Mouse (Mus musculus): ENCODE data around the gene Ddi2. TPM values are rescaled to one million over a fixed set of nuclear protein-coding genes. Genes with fewer than 3 reads are reported as not detected.

Ddi2 gene
- polyA plus RNA-seq, 1 experiment from 2014 or later: 16.6 TPM

GRCm38 (mm10) chr4:141682706-141683230 is 40.5 kb downstream of the Ddi2 start:
- no peak overlapping the region for H3K4me3 ChIP-seq (replicated peaks)
- H3K4me1 ChIP-seq (replicated peaks): 0 out of 2 replicates have a peak, but pooled peaks cover 7% of the 10 kb centered on the region
- WGBS: 59% methylated on average over 12 of the region's 12 CpGs
- no peaks in the 10 kb centered on the region for H3K9me3 ChIP-seq
- no peak overlapping the region for H3K9ac ChIP-seq (replicated peaks)
- H3K36me3 ChIP-seq: peaks cover 46% of the 10 kb centered on the region
- no peaks in the 10 kb centered on the region for H3K27me3 ChIP-seq
- no peak overlapping the region for H3K4me2 ChIP-seq (replicated peaks)
- no peak for ATAC-seq
- no peak overlapping the region for H3K27ac ChIP-seq

DNA sequence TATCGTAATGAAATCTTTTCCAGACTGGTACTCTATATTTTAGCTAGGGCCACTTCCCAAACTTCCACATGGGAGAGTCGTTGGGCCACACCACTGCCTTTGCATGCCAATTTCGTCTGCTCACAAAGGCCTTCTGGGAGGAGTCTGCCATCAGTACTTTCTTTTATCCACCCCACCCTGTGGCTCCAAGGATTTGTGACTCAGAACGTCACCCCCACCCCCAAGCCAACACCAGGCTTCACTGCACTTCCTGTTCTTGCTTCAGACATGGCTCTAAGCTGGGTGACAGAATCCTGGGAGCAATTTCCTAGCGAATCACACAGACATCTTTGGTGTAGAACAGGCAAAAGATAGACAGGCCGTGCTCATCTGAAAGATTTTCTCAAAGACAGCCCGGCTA is 41.5 kb downstream of the Ddi2 start:
- H3K36me3 ChIP-seq: peaks cover 41% of the 10 kb centered on the region
- no peak overlapping the region for H3K4me2 ChIP-seq (replicated peaks)

DNA sequence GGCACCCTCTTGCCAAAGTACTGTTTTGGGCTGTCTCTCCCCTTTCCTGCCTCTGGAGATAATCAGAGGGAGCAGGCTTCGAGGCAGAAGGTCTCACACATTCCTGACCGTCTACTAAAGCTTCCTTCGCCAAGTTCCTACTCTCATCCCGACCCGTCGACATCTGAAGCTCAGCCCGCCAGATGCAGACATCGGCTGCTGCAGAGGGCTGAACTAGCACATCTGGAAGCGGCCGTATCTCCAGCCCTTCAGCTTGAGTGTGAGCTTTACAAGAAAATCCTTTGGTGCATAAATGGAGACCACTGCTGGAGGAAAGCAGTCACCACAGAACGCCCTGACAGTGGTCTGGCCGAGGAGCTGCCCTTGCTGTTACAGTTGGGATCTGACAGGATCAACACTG is 42.3 kb downstream of the Ddi2 start:
- no peak for ATAC-seq
- Histone ChIP-seq H3K27ac (no peak overlapping the region), H3K4me1 (replicated peaks) (0 out of 2 replicates have a peak, but pooled peaks cover 7% of the 10 kb centered on the region), H3K36me3 (peaks cover 32% of the 10 kb centered on the region), H3K9me3 (no peaks in the 10 kb centered on the region), H3K4me2 (replicated peaks) (no peak overlapping the region), H3K9ac (replicated peaks) (no peak overlapping the region), H3K27me3 (no peaks in the 10 kb centered on the region), H3K4me3 (replicated peaks) (no peak overlapping the region)
- WGBS: 86% methylated on average over 12 of the region's 12 CpGs

More for the DNA sequence above, 41.5 kb downstream of the Ddi2 start:
- no peaks in the 10 kb centered on the region for H3K27me3 ChIP-seq
- H3K9me3 ChIP-seq: no peaks in the 10 kb centered on the region
- WGBS: 63% methylated on average over 7 of the region's 7 CpGs
- no peak for ATAC-seq
- H3K4me1 ChIP-seq (replicated peaks): 0 out of 2 replicates have a peak, but pooled peaks cover 7% of the 10 kb centered on the region
- no peak overlapping the region for H3K27ac ChIP-seq
- H3K4me3 ChIP-seq (replicated peaks): no peak overlapping the region
- H3K9ac ChIP-seq (replicated peaks): no peak overlapping the region

DNA sequence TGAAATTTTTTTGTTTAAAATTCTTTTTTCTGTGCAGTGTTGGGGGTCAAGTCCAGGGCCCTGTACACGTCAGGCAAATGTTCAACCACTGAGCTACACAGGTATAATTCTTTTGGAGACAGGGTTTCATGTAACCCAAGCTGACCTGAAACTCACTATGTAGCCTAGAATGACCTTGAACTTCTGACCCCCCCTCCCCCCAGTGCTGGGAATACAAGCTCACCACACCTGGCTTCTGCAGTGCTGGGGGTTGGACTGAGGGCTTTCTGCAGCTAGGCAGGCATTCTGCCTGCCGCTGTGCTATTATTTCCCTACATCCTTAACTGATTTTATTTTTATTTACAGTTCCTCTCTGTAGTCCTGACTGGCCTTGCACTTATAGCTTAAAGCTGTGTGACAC is 44.2 kb downstream of the Ddi2 start:
- Histone ChIP-seq H3K36me3 (peaks cover 15% of the 10 kb centered on the region), H3K27me3 (no peaks in the 10 kb centered on the region), H3K27ac (no peak overlapping the region), H3K9ac (replicated peaks) (no peak overlapping the region), H3K4me2 (replicated peaks) (no peak overlapping the region), H3K4me3 (replicated peaks) (no peak overlapping the region), H3K4me1 (replicated peaks) (0 out of 2 replicates have a peak, but pooled peaks cover 7% of the 10 kb centered on the region), H3K9me3 (no peaks in the 10 kb centered on the region)
- 83% methylated on average over 2 of the region's 2 CpGs for WGBS
- ATAC-seq: no peak

DNA sequence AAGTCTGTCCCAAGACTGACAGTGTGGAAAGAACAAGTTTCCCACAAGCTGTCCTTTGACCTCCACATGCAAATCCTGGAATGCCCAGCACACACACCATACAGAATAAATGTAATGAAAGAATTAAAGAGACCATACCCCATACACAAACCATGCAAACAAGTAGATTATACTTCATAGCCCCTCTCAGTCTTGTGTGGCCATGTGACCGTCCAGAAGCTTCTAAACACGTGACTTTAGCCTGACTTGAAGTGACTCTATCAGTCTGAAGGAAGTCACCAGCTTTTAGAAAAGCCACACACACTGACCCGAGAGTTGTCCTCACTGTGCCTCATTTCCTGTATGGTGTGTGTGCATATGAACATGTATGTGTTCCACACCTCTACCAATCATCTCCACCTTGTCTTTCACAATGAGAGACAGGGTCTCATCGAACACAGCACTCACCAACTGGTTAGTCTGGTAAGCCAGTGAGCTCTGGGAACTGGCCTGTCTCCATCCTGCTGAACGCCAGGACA is 46.7 kb downstream of the Ddi2 start:
- Histone ChIP-seq H3K4me2 (replicated peaks) (no peak overlapping the region), H3K27ac (no peak overlapping the region), H3K36me3 (no peaks in the 10 kb centered on the region), H3K4me3 (replicated peaks) (no peak overlapping the region), H3K4me1 (replicated peaks) (no peaks in the 10 kb centered on the region), H3K9ac (replicated peaks) (no peak overlapping the region), H3K9me3 (no peaks in the 10 kb centered on the region), H3K27me3 (no peaks in the 10 kb centered on the region)
- no peak for ATAC-seq
- WGBS: 84% methylated on average over 5 of the region's 5 CpGs

GRCm38 (mm10) chr4:141672325-141672724 is 50.9 kb downstream of the Ddi2 start:
- Histone ChIP-seq H3K9me3 (no peaks in the 10 kb centered on the region), H3K27ac (no peak overlapping the region), H3K4me2 (replicated peaks) (no peak overlapping the region), H3K9ac (replicated peaks) (no peak overlapping the region), H3K4me3 (replicated peaks) (no peak overlapping the region), H3K27me3 (no peaks in the 10 kb centered on the region), H3K4me1 (replicated peaks) (no peaks in the 10 kb centered on the region), H3K36me3 (no peaks in the 10 kb centered on the region)
- no peak for ATAC-seq
- 75% methylated on average over 13 of the region's 13 CpGs for WGBS

GRCm38 (mm10) chr4:141671389-141671788 is 51.8 kb downstream of the Ddi2 start:
- H3K9me3 ChIP-seq: no peaks in the 10 kb centered on the region
- H3K36me3 ChIP-seq: no peaks in the 10 kb centered on the region
- no peak overlapping the region for H3K4me2 ChIP-seq (replicated peaks)
- 87% methylated on average over 4 of the region's 4 CpGs for WGBS
- no peaks in the 10 kb centered on the region for H3K27me3 ChIP-seq
- no peak overlapping the region for H3K9ac ChIP-seq (replicated peaks)
- no peak overlapping the region for H3K4me3 ChIP-seq (replicated peaks)
- no peaks in the 10 kb centered on the region for H3K4me1 ChIP-seq (replicated peaks)
- no peak for ATAC-seq
- H3K27ac ChIP-seq: no peak overlapping the region

DNA sequence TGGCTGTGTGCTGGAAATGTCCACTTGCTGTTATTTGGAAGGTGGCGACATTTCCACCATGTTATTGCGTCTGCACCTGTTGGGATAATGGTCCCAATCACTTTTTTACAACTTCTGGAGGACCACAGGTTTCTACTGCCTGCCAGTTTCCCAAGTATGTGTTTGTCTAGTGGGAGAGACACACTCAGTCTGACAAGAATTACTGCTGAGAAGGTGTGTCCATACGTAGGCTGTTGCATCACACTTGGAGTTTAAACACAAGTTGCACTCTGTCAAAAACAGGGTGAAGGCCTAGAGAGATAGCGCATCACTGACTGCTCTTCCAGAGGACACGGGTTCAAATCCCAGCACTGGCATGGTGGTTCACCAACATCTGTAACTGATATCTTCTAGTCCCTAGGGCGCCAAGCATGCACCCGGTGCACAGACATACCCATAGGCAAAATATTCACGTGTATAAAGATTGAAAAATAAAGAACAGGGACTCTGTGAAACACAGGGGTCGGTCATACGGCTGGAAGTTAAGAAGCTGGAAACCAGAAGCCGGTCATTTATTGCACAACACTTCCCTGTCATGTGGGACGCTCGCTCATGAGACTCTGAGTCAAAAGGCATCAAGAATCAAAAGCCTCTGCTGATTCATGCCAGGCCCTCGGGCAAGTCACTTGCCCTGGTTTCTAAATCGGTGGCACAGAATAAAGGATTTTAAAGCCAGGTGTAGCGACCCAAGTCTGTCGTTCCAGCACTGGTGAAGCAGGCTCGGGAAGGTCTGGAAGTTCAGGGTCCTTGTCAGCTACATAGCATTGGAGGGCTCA is 53.1 kb downstream of the Ddi2 start:
- Histone ChIP-seq H3K9me3 (no peaks in the 10 kb centered on the region), H3K4me3 (replicated peaks) (no peak overlapping the region), H3K36me3 (no peaks in the 10 kb centered on the region), H3K4me2 (replicated peaks) (no peak overlapping the region), H3K9ac (replicated peaks) (no peak overlapping the region), H3K27me3 (no peaks in the 10 kb centered on the region), H3K4me1 (replicated peaks) (peaks cover under 1% of the 10 kb centered on the region; the same call in 1 of the 2 replicates), H3K27ac (no peak overlapping the region)
- WGBS: 91% methylated on average over 18 of the region's 18 CpGs
- ATAC-seq: no peak

DNA sequence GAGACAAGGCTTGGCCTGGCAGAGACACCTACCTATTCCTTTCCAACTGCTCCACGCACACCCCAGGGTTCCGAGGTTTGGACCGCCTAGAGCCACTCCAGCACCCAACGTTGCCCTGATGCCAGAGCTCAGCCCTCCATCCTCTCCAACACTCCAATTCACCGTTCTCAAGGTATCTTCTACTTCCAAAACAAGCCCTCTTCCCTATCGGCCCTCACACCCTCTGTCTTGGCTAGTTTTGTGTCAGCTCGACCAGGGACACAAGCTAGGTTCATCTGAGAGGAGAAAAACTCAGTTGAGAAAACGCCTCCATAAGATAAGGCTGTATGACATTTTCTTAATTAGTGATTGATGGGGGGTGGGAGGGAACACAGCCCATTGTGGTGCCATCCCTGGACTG is 58.4 kb downstream of the Ddi2 start, which contains the start of gene Plekhm2:
Gene Plekhm2, minus strand, starts transcription at position 101 of the 400 bp plus-strand sequence.
- WGBS: 76% methylated on average over 8 of the region's 8 CpGs
- peak within 1 kb of the TSS; percentile 94 for H3K9ac ChIP-seq (replicated peaks)
- peaks cover 24% of the 10 kb centered on the region for H3K4me1 ChIP-seq (replicated peaks)
- H3K9me3 ChIP-seq: no peaks in the 10 kb centered on the region
- peak within 1 kb of the TSS; percentile 74 for H3K27ac ChIP-seq
- peaks cover 10% of the 10 kb centered on the region for H3K36me3 ChIP-seq
- H3K4me3 ChIP-seq (replicated peaks): peak within 1 kb of the TSS; percentile 87
- no peaks in the 10 kb centered on the region for H3K27me3 ChIP-seq
- H3K4me2 ChIP-seq (replicated peaks): peak within 1 kb of the TSS; percentile 92
- 0 out of 2 replicates have a peak, but pooled peaks have one; percentile 2 for ATAC-seq

DNA sequence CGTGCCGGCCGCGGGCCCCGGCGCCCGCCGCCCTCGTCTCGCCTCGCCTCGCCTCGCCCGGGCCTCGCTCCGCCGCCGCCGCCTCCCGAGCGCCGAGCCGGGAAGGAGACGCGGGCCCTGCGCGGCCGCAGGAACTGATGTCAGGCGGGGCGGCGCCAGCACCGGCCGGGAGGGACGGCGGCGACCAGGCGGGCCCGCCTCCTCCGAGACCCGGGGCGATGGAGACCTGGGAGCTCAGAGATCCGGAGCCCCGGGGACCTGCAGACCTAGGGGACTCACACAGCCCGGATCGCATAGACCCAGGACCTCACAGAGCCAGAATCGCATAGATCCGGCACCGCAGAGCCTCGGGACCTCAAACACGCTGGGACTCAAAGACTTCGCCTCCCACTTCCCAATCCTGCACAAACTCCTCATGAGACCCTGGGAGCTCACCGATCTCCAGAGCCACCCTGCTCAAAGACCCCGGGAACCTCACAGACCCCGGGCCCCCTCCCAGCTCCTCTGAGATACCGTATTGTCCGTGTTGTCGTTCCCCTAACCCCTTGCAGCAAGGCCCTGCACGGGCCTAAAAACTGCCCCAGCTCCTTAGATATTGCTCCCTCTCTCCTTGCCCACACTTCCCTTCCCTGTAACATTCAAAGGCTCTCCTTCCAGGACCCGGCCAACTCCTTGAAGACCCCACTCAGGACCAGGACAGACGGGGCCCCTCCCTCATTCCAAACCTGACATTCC is 59.0 kb downstream of the Ddi2 start:
- H3K27ac ChIP-seq: peak overlapping the region; percentile 74
- H3K4me3 ChIP-seq (replicated peaks): peak overlapping the region; percentile 87
- under 1% methylated on average over 60 of the region's 60 CpGs for WGBS
- no peaks in the 10 kb centered on the region for H3K9me3 ChIP-seq
- H3K9ac ChIP-seq (replicated peaks): peak overlapping the region; percentile 94
- H3K36me3 ChIP-seq: peaks cover 15% of the 10 kb centered on the region
- peaks cover 24% of the 10 kb centered on the region for H3K4me1 ChIP-seq (replicated peaks)
- ATAC-seq: peak; percentile 84
- no peaks in the 10 kb centered on the region for H3K27me3 ChIP-seq
- peak overlapping the region; percentile 92 for H3K4me2 ChIP-seq (replicated peaks)

DNA sequence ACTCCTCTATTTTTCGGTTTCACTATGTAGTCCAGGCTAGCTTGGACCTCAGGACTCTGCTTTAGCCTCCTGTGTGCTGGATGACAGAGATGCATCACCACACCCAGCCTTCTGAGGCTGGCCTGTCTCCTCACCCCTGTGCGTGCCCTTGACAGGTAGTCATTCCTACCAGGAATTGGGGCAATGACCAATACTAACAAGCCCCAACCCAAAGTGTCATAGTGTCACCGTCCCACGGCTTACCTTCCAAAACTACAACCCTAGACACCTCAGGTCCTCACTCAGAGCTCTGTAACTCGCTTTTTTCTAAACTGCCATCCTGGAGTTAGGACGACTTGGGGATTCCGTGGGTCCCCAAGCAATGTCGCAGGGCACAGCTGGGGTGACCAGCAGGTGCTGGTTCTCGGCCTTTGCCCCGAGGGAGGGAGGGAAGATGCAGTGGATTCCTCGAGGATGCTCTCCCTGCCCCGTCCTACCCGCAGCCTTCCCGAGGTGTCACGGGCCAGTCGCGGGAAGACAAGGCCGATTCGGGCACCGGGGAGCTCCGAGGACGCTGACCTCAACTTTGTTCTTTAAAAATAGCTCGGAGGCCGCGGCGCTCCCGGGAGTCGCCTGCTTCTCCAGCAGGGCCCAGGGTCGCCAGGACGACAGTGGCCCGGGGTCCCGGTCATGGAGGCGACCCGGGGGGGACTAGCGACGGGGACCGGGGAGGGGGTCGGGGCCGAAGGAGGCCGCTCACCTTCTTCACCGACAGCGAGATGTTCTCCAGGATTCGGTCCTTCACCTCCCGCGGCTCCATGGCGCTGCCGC is 59.9 kb downstream of the Ddi2 start:
- 4% methylated on average over 47 of the region's 47 CpGs for WGBS
- H3K4me1 ChIP-seq (replicated peaks): peaks cover 26% of the 10 kb centered on the region
- no peaks in the 10 kb centered on the region for H3K27me3 ChIP-seq
- H3K36me3 ChIP-seq: peaks cover 17% of the 10 kb centered on the region
- peak overlapping the region; percentile 87 for H3K4me3 ChIP-seq (replicated peaks)
- H3K4me2 ChIP-seq (replicated peaks): peak overlapping the region; percentile 92
- H3K9me3 ChIP-seq: no peaks in the 10 kb centered on the region
- peak; percentile 35 for ATAC-seq
- H3K27ac ChIP-seq: peak overlapping the region; percentile 74
- peak overlapping the region; percentile 94 for H3K9ac ChIP-seq (replicated peaks)

Measured in midbrain, embryonic 13.5 days (tissue).